In the genomic region with DNA sequence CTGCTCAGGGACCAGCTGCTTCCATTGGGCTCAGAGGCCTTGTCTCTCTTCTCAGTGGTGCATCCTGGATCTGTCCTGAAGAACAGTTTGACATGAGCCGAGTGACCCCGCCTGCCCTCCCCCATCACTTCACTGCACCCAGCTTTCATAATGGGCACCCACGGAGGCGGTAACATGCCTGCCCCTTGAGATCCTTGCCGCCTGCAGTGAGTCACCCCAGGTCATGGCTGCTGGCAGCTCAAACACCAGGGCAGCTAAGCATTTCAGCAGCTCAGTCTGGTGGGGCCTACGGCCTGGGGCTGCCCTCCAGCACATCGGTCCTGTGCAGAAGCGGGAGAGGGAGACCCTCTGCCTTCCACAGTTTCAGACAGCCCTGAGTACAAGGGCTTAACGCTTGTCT, we compare ENCODE assay signal across 28 mouse cellular contexts. TPM values are rescaled to one million over a fixed set of nuclear protein-coding genes. Genes with fewer than 3 reads are reported as not detected.
"Had no signal": no experiment of that assay in that cellular context is flagged by ENCODE, and none has a peak within 500 bp of the region (broad histone marks: within the 10 kb centered on the region; RNA-seq: fewer than 3 reads in every experiment).

No protein-coding gene starts in this region.

- H3K9ac ChIP-seq: limb, embryonic 12.5 days; liver, embryonic 12.5 days; liver, embryonic 15.5 days had no signal

- ATAC-seq: liver, embryonic 12.5 days had no signal

- H3K4me2 ChIP-seq: limb, embryonic 12.5 days; liver, embryonic 12.5 days; liver, embryonic 15.5 days; midbrain, embryonic 11.5 days had no signal

- H3K27ac ChIP-seq: kidney, postnatal 0 days; layer of hippocampus, adult 2 months; left cerebral cortex, adult 2 months; limb, embryonic 12.5 days; liver, embryonic 12.5 days; liver, embryonic 15.5 days; stomach, postnatal 0 days had no signal

- H3K4me3 ChIP-seq: layer of hippocampus, adult 2 months; left cerebral cortex, adult 2 months; limb, embryonic 12.5 days; liver, embryonic 12.5 days; liver, embryonic 15.5 days had no signal

- H3K9me3 ChIP-seq: limb, embryonic 12.5 days; liver, embryonic 12.5 days; liver, embryonic 15.5 days had no signal

- DNase-seq: kidney, postnatal 25 days; layer of hippocampus, adult 9-11 months; layer of hippocampus, postnatal 36 days; liver; lung, adult 2 months; lung, postnatal 14 days; lung, postnatal 4 days; midbrain, embryonic 14.5 days; right cerebral cortex, postnatal 14 days; right cerebral cortex, postnatal 4 days; thymus, adult 2 months; thymus, postnatal 14 days; thymus, postnatal 4 days had no signal

RNA-seq across cellular contexts. Expression of gene Rnf207, which starts 11.3 kb away (rescaled TPM):
- total RNA-seq: megakaryocyte-erythroid progenitor cell, adult 5-6 weeks had no signal

RNA-seq across cellular contexts. Expression of gene Hes3, which starts 16.1 kb away (rescaled TPM):
- total RNA-seq: layer of hippocampus, adult 2 months; layer of hippocampus, postnatal 36 days; left cerebral cortex, postnatal 10 days; megakaryocyte progenitor cell, adult 5-6 weeks; megakaryocyte-erythroid progenitor cell, adult 5-6 weeks; midbrain, postnatal 0 days had no signal
- polyA plus RNA-seq: kidney, embryonic 14.5 days; kidney, postnatal 0 days; large intestine, adult 2 months; limb, embryonic 12.5 days; liver, embryonic 12.5 days; liver, embryonic 15.5 days; lung, adult 2 months; lung, embryonic 16.5 days; stomach, postnatal 0 days had no signal

RNA-seq across cellular contexts. Expression of gene Chd5, which starts 30.9 kb away (rescaled TPM):
- total RNA-seq: megakaryocyte-erythroid progenitor cell, adult 5-6 weeks had no signal
